ENCODE assay signal across 11 mouse cellular contexts in genomic region chr8:71474785-71475701, GRCm38 (mm10). TPM values are rescaled to one million over a fixed set of nuclear protein-coding genes. Genes with fewer than 3 reads are reported as not detected.
DNase-seq lines count a peak whose midpoint lies in the region; ATAC-seq lines count a peak whose summit lies in the region.
"Had no signal": no experiment of that assay in that cellular context is flagged by ENCODE, and none has a peak within 500 bp of the region (broad histone marks: within the 10 kb centered on the region; RNA-seq: fewer than 3 reads in every experiment).

No protein-coding gene starts in this region.

- H3K9me3 ChIP-seq in heart, embryonic 12.5 days (replicated peaks), result no peaks in the 10 kb centered on the region
- no peaks in the 10 kb centered on the region for H3K9me3 ChIP-seq in limb, embryonic 11.5 days (ENCODE audit: control insufficient read depth, low read length)

- no peak for DNase-seq in heart, adult 18-20 months
- peak; percentile 45 for DNase-seq in testis, postnatal 10 days (ENCODE audit: low spot score)
- no peak for DNase-seq in testis, postnatal 14 days (ENCODE audit: low spot score)
- DNase-seq in limb, embryonic 11.5 days (ENCODE audit: low spot score), result no peak
- no peak for DNase-seq in frontal cortex, postnatal 10 days (ENCODE audit: low spot score in 2 of 2)
- DNase-seq in embryo, embryonic 11 days, result no peak
- DNase-seq in yolk sac, embryonic 10.5 days (ENCODE audit: low spot score), result no peak
- DNase-seq: adrenal gland, postnatal 36 days; heart, postnatal 36 days; layer of hippocampus, postnatal 36 days had no signal

- no peak for ATAC-seq in heart, embryonic 12.5 days (ENCODE audit: insufficient number of reproducible peaks, low FRiP score)
- no peak for ATAC-seq in limb, embryonic 11.5 days (ENCODE audit: insufficient number of reproducible peaks, low FRiP score, low TSS enrichment, low read depth)

- peaks cover 55% of the 10 kb centered on the region for H3K36me3 ChIP-seq in heart, embryonic 12.5 days
- peaks cover 12% of the 10 kb centered on the region; the same call in 1 of the 2 replicates for H3K36me3 ChIP-seq in limb, embryonic 11.5 days (ENCODE audit: control insufficient read depth, insufficient read depth, low read length)

- H3K4me3 ChIP-seq in heart, embryonic 12.5 days, result no peak overlapping the region; the same call in 1 of the 2 replicates
- H3K4me3 ChIP-seq in limb, embryonic 11.5 days (ENCODE audit: low read depth, low read length), result peak overlapping the region; percentile 51; the same call in 1 of the 2 replicates

- H3K27me3 ChIP-seq in heart, embryonic 12.5 days (replicated peaks), result peaks cover 25% of the 10 kb centered on the region
- H3K27me3 ChIP-seq in limb, embryonic 11.5 days (ENCODE audit: control insufficient read depth, insufficient read depth, low read length), result no peaks in the 10 kb centered on the region

- H3K27ac ChIP-seq in heart, embryonic 12.5 days (ENCODE audit: poor library complexity, severe bottlenecking), result no peak overlapping the region; the same call in 1 of the 2 replicates
- H3K27ac ChIP-seq in limb, embryonic 11.5 days (replicated peaks; ENCODE audit: low read depth, low read length), result no peak overlapping the region

- H3K4me2 ChIP-seq in heart, embryonic 12.5 days, result peak overlapping the region; percentile 92; the same call in 1 of the 2 replicates
- H3K4me2 ChIP-seq in limb, embryonic 11.5 days (ENCODE audit: low read depth, severe bottlenecking), result no peak overlapping the region

- H3K4me1 ChIP-seq in heart, embryonic 12.5 days (replicated peaks), result peaks cover 25% of the 10 kb centered on the region
- peaks cover 16% of the 10 kb centered on the region; the same call in 1 of the 2 replicates for H3K4me1 ChIP-seq in limb, embryonic 11.5 days (ENCODE audit: control insufficient read depth, insufficient read depth, low read length)

- no peak overlapping the region for H3K9ac ChIP-seq in heart, embryonic 12.5 days
- H3K9ac ChIP-seq in limb, embryonic 11.5 days (ENCODE audit: low read length), result no peak overlapping the region

- 88% methylated on average over 25 of the region's 25 CpGs for WGBS in heart, embryonic 12.5 days
- WGBS in limb, embryonic 11.5 days, result 89% methylated on average over 25 of the region's 25 CpGs

RNA-seq across cellular contexts. Expression of gene Dda1, which starts 6.0 kb away (rescaled TPM):
- polyA plus RNA-seq in heart, embryonic 12.5 days (2016; fragmentation: Nextera tagmentation; extraction: Ambion mirVana), result 85.4 and 89.9 TPM in 2 replicates
- 10 to 100 TPM; 31.4 to 32.1 TPM for total RNA-seq in heart, adult 18-20 months (2021)
- 115 TPM in 2 replicates for polyA plus RNA-seq in limb, embryonic 11.5 days (2014; fragmentation: Nextera tagmentation; extraction: Ambion mirVana)

RNA-seq across cellular contexts. Expression of gene Mrpl34, which starts 10.3 kb away (rescaled TPM):
- polyA plus RNA-seq in heart, embryonic 12.5 days (2016; fragmentation: Nextera tagmentation; extraction: Ambion mirVana), result 172 and 175 TPM in 2 replicates
- total RNA-seq in heart, adult 18-20 months (2021), result 100 to 1,000 TPM; 126 to 127 TPM
- polyA plus RNA-seq in limb, embryonic 11.5 days (2014; fragmentation: Nextera tagmentation; extraction: Ambion mirVana), result 216 and 231 TPM in 2 replicates

RNA-seq across cellular contexts. Expression of gene Ano8, which starts 10.7 kb away (rescaled TPM):
- 2.7 and 3.8 TPM in 2 replicates for polyA plus RNA-seq in heart, embryonic 12.5 days (2016; fragmentation: Nextera tagmentation; extraction: Ambion mirVana)
- total RNA-seq in heart, adult 18-20 months (2021), result 10 to 100 TPM; 16.6 to 16.9 TPM
- 3.0 and 4.2 TPM in 2 replicates for polyA plus RNA-seq in limb, embryonic 11.5 days (2014; fragmentation: Nextera tagmentation; extraction: Ambion mirVana)

RNA-seq across cellular contexts. Expression of gene Abhd8, which starts 11.6 kb away (rescaled TPM):
- 35.4 and 36.7 TPM in 2 replicates for polyA plus RNA-seq in heart, embryonic 12.5 days (2016; fragmentation: Nextera tagmentation; extraction: Ambion mirVana)
- total RNA-seq in heart, adult 18-20 months (2021), result 10 to 100 TPM; 23.8 to 26.6 TPM
- polyA plus RNA-seq in limb, embryonic 11.5 days (2014; fragmentation: Nextera tagmentation; extraction: Ambion mirVana), result 38.7 and 43.4 TPM in 2 replicates

RNA-seq across cellular contexts. Expression of gene Gtpbp3, which starts 12.9 kb away (rescaled TPM):
- polyA plus RNA-seq in heart, embryonic 12.5 days (2016; fragmentation: Nextera tagmentation; extraction: Ambion mirVana), result 11.6 and 12.8 TPM in 2 replicates
- total RNA-seq in heart, adult 18-20 months (2021), result 10 to 100 TPM; 19.1 to 22.2 TPM
- polyA plus RNA-seq in limb, embryonic 11.5 days (2014; fragmentation: Nextera tagmentation; extraction: Ambion mirVana), result 8.3 and 8.7 TPM in 2 replicates
